Mouse (Mus musculus) testis, adult 2 months (tissue): ENCODE results near the gene Nudt4. TPM values are rescaled to one million over a fixed set of nuclear protein-coding genes. Genes with fewer than 3 reads are reported as not detected.
"Not testable (repeated sequence)": the region's sequence is repeated elsewhere in the genome, so short reads cannot be mapped to it uniquely, and the experiment has no call there.

ENCODE experiments used
- H3K27ac ChIP-seq: fragments of 200-500 bp; 2 replicates; pipeline ENCODE4 v1.5.1; 2012; ENCODE audit warnings: low read depth, low read length; ENCODE audit not compliant: control insufficient read depth, insufficient read depth
- H3K27me3 ChIP-seq: fragments of 200-500 bp; 2 replicates; pipeline ENCODE4 v1.6.1; 2012; ENCODE audit warnings: mild to moderate bottlenecking, low read length, moderate library complexity; ENCODE audit not compliant: control insufficient read depth, insufficient read depth
- H3K36me3 ChIP-seq: fragments of 200-500 bp; 2 replicates; pipeline ENCODE4 v1.6.1; 2012; ENCODE audit warnings: mild to moderate bottlenecking, low read length; ENCODE audit not compliant: control insufficient read depth, insufficient read depth
- H3K4me1 ChIP-seq: fragments of 200-500 bp; 2 replicates; pipeline ENCODE4 v1.6.1; 2012; ENCODE audit warnings: low read length; ENCODE audit not compliant: control insufficient read depth, insufficient read depth
- H3K4me3 ChIP-seq: fragments of 200-500 bp; 2 replicates; pipeline ENCODE4 v1.5.1; 2012; ENCODE audit warnings: low read depth, mild to moderate bottlenecking, low read length, moderate library complexity, mixed read lengths; ENCODE audit not compliant: control insufficient read depth
- CTCF ChIP-seq: fragments of 200-500 bp; IDR thresholded peaks from 2 replicates; pipeline ENCODE4 v1.5.1; 2012; ENCODE audit warnings: low read depth, mild to moderate bottlenecking, inconsistent platforms, low read length, moderate library complexity; ENCODE audit not compliant: control insufficient read depth, insufficient read depth, insufficient replicate concordance
- POLR2A ChIP-seq: fragments of 200-500 bp; IDR thresholded peaks from 2 replicates; pipeline ENCODE4 v1.6.1; 2012; ENCODE audit warnings: low read depth, mild to moderate bottlenecking, inconsistent platforms, low read length, moderate library complexity; ENCODE audit not compliant: control insufficient read depth
- polyA plus RNA-seq: library from polyadenylated mRNA; depleted of rRNA; stranded (reverse); fragments of >200 nt; gene quantifications from 2 replicates; pipeline ENCODE4 v1.2.3, GENCODE M21; 2012

Gene Nudt4
- polyA plus RNA-seq, 1 experiment: 204 TPM

DNA sequence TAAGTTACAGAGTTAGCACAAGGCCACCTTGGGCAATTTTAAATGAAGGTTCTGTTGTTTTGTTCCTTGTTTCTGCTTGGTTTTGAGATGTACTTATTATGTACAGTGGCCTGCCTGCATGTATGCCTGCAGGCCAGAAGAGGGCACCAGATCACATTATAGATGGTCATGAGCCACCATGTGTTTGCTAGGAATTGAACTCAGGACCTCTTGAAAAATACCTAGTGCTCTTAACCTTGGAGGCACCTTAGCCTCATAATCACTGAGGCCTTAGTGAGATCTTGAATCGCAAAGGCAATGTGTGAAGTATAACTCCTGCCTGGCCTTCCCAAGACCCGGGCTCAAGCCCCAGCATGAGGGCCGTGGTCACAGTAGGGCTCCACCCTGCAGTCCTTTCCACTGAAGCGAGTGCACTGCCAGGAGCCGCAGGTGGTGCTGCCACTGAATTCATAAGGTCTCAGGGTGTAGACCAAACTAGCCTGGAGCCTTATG lies 6.6 kb downstream of the Nudt4 start:
- no peak overlapping the region for H3K4me3 ChIP-seq
- no peaks in the 10 kb centered on the region for H3K36me3 ChIP-seq
- H3K27me3 ChIP-seq: no peaks in the 10 kb centered on the region
- no peak for TF ChIP-seq POLR2A
- no peak for TF ChIP-seq CTCF
- no peak overlapping the region; the same call in 1 of the 2 replicates for H3K27ac ChIP-seq
- H3K4me1 ChIP-seq: no peaks in the 10 kb centered on the region; the same call in none of the 2 replicates

DNA sequence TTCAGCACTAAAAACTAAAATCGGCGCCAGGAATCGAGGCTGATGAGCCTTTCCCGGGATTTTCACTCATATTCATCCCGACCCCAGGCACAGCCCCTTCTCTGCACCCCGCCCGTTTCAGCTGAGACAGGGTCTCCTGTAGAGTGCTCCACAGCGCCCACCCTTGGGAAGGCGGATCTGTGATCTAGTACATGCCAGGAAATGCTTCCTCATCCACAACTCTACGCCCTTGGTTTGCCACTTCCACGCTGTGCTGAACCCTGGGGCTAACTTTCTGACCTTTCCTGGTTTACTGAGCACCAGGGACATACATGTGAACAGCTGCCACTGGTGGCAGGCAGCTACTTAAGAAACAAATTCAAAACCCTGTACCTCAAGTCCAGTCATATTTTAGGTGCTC lies 8.1 kb downstream of the Nudt4 start:
- Histone ChIP-seq H3K27ac (no peak overlapping the region), H3K4me1 (no peaks in the 10 kb centered on the region; the same call in none of the 2 replicates), H3K27me3 (no peaks in the 10 kb centered on the region), H3K4me3 (no peak overlapping the region), H3K36me3 (no peaks in the 10 kb centered on the region)
- TF ChIP-seq CTCF (no peak), POLR2A (no peak)

DNA sequence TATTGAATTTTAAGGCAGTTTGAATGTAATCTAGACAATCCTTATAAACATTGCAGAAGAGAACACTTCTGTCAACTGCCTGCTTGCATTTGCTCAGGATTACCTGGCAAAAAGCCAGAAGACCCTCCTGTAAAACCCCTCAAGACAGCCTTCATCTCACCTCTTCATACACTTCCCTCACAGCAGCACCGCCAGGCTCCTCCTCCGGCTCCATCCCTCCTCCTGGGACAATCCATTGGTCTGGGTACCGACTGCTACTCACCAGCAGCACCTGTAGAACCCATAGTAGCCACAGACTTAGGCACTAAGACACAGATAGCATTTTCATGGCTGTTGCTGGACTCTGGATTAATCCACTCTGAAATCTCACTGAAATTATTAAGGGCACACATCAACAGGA lies 11.6 kb downstream of the Nudt4 start:
- no peaks in the 10 kb centered on the region; the same call in none of the 2 replicates for H3K4me1 ChIP-seq
- no peak overlapping the region for H3K4me3 ChIP-seq
- H3K27me3 ChIP-seq: no peaks in the 10 kb centered on the region
- TF ChIP-seq POLR2A (no peak), CTCF (no peak)
- no peaks in the 10 kb centered on the region for H3K36me3 ChIP-seq
- no peak overlapping the region for H3K27ac ChIP-seq

DNA sequence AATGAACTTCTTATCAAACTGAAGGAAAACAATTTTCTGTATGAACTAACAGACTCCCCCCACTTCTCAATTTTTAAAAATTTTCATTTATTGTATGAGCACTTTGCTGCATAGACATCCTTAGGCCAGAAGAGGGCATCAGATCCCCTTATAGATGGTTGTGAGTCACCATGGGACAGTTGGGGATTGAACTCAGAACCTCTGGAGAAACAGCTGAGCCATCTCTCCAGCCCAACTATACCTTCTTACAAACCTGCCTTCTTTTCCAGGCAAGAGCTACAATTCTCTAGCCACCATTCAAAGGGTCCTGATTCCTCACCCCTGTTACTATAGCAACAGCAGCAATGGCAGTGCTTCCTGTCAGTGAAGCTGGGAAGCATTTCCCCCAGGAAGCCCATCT lies 12.2 kb downstream of the Nudt4 start:
- TF ChIP-seq CTCF: no peak
- TF ChIP-seq POLR2A: no peak
- H3K4me1 ChIP-seq: no peaks in the 10 kb centered on the region; the same call in none of the 2 replicates
- H3K4me3 ChIP-seq: no peak overlapping the region
- no peak overlapping the region for H3K27ac ChIP-seq
- H3K36me3 ChIP-seq: no peaks in the 10 kb centered on the region
- H3K27me3 ChIP-seq: no peaks in the 10 kb centered on the region

DNA sequence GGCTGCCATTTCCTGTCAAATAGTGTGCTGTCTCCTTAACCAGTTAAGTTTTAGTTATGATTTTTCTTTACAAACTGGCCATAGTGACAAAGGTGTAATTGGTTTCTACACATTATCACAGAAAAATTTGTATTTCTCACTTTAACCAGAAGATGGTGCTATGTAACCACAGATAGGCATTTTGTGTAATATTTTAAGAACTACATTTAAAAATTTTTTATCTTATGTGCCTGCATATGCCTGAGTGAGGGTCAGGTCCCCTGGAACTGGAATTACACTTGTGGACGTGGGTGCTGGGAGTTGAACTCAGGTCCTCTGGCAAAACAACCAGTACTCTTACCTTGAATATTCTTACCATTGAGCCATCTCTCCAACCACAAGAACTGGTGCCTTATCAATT lies 13.4 kb downstream of the Nudt4 start:
- TF ChIP-seq CTCF (no peak), POLR2A (no peak)
- Histone ChIP-seq H3K36me3 (no peaks in the 10 kb centered on the region), H3K4me1 (no peaks in the 10 kb centered on the region; the same call in none of the 2 replicates), H3K27me3 (no peaks in the 10 kb centered on the region), H3K27ac (no peak overlapping the region), H3K4me3 (no peak overlapping the region)

DNA sequence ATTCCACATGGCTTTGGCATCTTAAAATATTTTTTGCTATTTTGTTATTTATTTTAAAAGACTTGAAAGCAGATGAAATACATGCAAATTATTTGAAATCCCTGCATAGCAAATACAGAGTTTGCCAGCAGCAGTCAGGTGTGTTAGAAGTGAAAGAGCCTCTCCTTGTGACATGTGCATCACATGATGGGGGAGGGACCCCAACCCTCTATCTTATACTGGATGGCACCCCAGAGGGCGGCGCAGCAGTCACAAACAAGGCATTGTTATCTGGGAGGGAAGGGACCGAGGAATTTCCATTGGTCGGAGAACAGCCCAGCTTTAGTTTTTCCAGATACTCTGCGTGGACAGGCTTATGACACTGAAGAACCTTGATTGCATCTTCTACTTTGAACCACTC lies 14.9 kb downstream of the Nudt4 start:
- not testable (repeated sequence) for H3K4me3 ChIP-seq, H3K27ac ChIP-seq, H3K36me3 ChIP-seq, H3K4me1 ChIP-seq, H3K27me3 ChIP-seq

DNA sequence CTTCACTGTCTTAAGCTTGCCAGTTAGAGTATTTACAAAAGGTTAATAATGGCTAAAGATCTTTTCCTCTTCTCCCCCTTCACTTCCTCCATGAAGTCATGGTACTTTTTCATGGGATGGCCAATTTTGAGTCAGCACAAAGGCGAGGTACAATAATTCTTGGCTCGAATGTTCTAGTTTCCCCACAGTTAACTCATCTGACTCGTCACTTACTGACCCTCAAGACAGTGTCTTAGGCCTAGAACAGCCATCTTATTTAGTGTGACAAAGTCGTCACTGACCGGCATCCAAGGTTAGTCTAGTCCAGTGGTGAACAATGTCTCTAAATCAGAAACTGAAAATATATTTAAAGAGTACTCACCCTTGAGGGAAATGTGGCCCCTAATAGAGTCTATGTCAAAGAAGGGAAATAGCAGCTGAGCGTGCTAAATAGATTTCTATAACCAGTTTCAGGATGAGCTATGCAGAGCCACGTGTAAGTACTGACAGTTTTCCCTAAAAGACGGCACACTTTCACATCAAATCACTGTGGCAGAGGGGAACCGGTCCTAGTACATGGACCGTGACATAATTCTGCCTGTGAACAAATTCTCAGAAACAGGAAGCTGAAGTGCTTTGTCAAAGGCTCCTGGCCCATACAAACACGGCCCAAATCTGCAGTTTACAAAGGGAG lies 15.7 kb downstream of the Nudt4 start:
- Histone ChIP-seq H3K27me3 (no peaks in the 10 kb centered on the region), H3K4me1 (no peaks in the 10 kb centered on the region), H3K36me3 (no peaks in the 10 kb centered on the region), H3K27ac (no peak overlapping the region), H3K4me3 (no peak overlapping the region)
- no peak for TF ChIP-seq POLR2A

DNA sequence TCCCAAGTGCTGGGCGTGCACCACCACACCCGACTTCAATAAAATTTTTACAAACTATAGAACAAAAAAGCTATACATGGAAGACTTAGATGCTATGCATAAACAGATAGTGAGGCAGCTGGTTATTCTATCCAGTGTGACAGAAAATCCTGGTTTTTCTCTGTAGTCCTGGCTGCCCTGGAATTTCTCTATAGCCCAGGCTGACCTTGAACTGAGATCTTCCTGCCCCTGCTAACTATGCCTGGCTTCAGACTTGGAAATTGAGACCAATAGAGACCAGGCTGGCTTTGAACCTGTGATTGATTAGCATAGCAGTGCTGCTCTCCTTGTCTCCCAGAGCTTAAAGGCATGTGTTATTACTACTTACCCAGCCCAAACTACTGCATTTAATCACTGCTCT lies 17.8 kb downstream of the Nudt4 start:
- Histone ChIP-seq H3K27ac (no peak overlapping the region), H3K4me3 (no peak overlapping the region), H3K27me3 (no peaks in the 10 kb centered on the region), H3K36me3 (no peaks in the 10 kb centered on the region), H3K4me1 (no peaks in the 10 kb centered on the region)
- TF ChIP-seq CTCF: no peak
- TF ChIP-seq POLR2A: no peak
